Mouse (Mus musculus): ENCODE results near the gene Slc1a5. TPM values are rescaled to one million over a fixed set of nuclear protein-coding genes. Genes with fewer than 3 reads are reported as not detected.

Gene Slc1a5
- total RNA-seq, 2 experiments from 2014 or later: 4.0 to 4.6 TPM

DNA sequence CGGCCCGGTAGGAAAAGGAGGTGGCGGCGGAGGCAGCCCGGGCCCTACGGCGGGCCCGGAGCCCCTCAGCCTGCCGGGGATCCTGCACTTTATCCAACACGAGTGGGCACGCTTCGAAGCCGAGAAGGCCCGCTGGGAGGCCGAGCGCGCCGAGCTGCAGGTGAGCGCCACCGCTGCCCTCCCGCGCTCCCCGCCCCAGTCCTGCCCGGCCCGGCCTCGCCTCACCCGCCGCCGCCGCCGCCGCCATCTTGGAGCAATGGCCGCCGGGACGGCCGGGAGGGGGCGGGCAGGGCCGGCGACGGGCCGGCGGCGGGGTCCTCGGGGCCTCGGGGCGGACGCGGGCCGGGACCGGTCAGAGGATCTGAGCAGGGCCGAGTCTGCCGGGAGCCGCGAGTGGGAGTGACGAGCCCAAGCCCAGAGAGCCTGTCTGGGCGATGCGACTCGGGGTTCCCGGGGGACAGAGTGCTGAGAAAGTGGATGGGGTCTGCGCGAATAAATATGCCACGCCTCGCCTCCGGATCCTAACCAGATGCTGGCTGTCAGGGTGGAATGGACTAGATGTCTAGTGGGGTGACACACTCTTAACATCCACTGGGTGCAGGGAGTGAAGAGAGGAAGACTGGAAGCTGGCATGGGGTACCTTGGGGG lies 35.5 kb downstream of the Slc1a5 start, which contains the start of gene Fkrp:
Gene Fkrp (minus strand): TSS at position 258 of the 648 bp plus-strand sequence.
- peak; percentile 59 to 64 for DNase-seq (ENCODE audit: low spot score in 2 of 2)

- DNase-seq (ENCODE audit: low spot score in 2 of 2): no peak
Measured at GRCm38 (mm10) chr7:16817693-16818092, 36.6 kb downstream of the Slc1a5 start.

DNA sequence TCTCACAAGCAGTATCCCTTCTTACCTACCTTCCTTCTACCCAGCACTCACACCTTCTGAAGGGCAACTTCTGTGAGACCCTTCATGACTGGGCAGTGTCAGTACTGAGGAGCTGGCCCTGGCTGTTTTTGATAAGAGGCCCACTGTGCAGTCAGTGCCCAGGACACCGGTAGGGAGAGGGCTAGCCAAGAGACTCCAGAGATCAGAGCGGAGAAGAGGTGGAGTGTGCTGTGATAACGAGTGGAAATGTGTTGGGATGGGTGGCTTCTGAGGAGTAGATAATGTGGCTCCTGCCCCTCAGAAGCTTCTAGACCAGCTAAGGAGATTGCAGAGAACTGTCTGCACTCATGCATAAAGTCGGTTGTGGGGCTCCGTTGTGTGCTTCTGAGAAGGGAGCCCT lies 38.7 kb downstream of the Slc1a5 start:
- DNase-seq (ENCODE audit: low spot score in 2 of 2): no peak

DNA sequence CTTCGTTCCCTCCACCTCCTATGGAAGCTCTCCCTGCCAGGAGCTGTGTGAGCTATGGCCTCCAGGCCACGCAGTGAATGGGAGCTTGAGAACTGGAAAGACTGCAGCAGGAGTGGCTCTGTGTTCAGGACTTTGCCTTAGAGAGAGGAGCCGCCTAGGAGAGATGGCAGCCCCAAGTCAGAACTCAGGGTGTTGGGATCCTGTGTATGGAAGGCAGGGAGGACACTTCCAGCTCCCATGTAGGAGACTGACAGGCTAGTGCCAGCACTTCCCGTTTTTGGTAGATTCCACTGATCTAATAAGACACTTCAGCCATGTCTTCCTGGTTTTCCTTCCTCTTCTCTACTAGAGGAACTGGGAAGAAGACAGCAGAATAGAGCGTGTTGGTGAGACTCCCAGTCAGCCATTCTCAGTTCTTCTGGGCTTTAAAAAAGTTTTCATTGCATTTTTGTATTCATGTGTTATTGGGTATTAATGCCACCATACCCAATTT lies 39.2 kb downstream of the Slc1a5 start:
- no peak for DNase-seq (ENCODE audit: low spot score in 2 of 2)

DNA sequence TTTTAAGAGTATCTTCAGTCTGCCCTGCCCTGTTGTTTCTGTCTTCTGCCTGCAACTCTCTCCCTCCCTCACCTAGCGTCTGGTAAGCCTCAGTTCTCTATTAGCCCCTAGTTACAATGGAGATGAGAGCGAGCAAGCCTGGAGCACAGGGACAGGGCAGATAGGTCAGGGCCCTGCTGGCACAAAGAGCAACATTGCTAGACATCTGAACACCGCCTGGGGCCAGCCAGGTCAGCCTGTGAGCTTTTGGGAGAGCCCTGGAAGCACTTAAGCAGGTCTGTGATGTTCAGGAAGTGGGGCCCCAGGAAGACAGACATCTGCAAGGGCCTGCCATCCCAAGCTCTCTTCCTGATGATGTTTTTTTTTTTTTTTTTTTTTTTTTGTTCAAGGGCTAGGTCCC lies 40.0 kb downstream of the Slc1a5 start:
- DNase-seq (ENCODE audit: low spot score in 2 of 2): no peak

- DNase-seq (ENCODE audit: low spot score in 2 of 2): no peak
Measured at GRCm38 (mm10) chr7:16821669-16822101, 40.5 kb downstream of the Slc1a5 start.

DNA sequence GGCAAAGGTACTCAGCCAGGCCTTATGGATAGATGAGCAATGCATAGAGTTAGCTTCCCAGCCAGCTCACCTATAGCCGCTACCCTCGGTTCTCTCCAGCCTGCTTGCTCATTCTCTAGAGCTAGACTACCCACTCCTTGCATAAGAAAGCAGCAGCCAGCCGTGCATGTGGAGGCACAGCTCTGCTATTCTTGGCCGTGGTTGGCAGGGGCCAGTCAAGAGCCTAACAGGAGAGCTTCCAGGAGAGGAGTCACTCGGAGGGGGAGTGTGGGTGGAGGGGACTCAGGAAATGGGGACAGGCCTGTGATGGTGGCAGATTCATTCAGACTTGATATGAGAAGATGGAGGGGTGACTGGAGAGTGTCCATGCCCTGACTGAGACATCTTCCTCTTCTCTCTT lies 42.6 kb downstream of the Slc1a5 start:
- DNase-seq (ENCODE audit: low spot score in 2 of 2): no peak

- DNase-seq (ENCODE audit: low spot score in 2 of 2): no peak
Measured at GRCm38 (mm10) chr7:16825785-16826184, 44.6 kb downstream of the Slc1a5 start.

- DNase-seq (ENCODE audit: low spot score in 2 of 2): no peak
Measured at GRCm38 (mm10) chr7:16826571-16826970, 45.4 kb downstream of the Slc1a5 start.

DNA sequence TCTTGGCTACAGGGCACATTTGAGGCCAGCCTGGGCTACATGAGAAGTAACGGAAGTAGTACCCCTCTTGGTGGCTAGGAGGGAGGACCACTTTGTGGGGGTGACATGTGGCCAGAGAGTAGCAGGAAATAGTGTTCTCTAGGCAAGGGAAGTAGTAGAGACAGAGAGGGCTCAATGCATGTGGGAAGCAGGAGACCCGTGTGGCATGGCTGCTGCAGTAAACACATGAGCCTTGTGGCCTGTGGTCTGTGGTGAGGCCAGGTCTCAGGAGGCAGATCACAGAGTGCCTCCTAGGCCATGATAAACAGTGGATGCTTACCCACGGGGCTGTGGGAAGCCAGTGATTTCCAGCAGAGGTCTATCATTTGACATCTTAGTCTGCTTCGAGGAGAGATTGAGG lies 46.1 kb downstream of the Slc1a5 start:
- no peak for DNase-seq (ENCODE audit: low spot score in 2 of 2)

DNA sequence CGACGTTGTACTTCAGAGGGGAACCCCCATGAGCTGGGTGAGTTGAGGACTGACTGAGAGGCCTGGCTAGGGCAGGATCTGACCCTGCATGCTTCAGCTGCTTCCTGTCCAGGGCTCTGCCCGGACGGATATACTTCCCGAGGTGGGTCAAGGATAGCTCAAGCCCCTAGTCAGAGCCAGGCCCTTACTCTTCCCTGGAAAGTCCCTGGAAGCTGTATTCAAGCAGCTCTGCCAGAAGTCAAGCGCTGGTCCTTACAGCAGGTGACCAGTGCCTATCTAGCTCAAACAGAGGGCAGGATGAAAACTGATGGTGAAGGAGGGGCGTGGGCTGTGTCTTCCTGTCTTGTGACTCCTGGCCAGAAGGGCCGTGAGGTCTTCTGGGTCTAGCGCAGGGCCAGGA lies 49.3 kb downstream of the Slc1a5 start:
- DNase-seq (ENCODE audit: low spot score in 2 of 2): no peak

- DNase-seq (ENCODE audit: low spot score in 2 of 2): no peak
Measured at GRCm38 (mm10) chr7:16837916-16838803, 57.0 kb downstream of the Slc1a5 start.

DNA sequence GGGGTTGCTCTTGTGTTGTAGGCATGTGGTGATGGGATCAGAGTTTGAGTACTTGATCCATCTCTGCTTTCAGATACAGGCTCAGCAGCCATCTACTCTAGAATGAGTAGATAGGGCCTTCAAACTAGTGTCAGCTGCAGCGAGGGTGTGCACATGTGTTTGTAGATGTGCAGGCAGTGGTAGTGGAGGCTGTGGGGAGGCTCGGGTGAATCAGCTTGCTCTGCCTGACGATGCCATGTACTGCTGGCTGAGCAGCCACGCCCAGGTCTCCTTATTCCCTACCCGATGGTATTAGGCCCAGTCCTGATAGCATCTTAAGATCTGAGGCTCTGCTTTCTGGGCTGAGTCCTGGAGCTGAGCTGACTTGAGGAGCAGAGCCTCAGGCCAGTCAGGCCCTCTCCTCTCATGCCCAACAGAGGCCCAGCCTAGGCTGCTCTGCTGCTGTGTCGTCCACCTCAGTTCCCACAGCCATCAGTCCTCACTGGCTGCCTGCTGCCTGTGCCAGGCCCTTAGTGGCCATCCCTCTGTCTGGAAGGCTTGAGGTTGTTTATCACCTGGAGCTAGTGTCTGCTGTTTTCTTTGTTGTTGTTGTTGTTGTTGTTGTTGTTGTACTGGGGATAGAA lies 57.8 kb downstream of the Slc1a5 start:
- no peak for DNase-seq (ENCODE audit: low spot score in 2 of 2)

DNA sequence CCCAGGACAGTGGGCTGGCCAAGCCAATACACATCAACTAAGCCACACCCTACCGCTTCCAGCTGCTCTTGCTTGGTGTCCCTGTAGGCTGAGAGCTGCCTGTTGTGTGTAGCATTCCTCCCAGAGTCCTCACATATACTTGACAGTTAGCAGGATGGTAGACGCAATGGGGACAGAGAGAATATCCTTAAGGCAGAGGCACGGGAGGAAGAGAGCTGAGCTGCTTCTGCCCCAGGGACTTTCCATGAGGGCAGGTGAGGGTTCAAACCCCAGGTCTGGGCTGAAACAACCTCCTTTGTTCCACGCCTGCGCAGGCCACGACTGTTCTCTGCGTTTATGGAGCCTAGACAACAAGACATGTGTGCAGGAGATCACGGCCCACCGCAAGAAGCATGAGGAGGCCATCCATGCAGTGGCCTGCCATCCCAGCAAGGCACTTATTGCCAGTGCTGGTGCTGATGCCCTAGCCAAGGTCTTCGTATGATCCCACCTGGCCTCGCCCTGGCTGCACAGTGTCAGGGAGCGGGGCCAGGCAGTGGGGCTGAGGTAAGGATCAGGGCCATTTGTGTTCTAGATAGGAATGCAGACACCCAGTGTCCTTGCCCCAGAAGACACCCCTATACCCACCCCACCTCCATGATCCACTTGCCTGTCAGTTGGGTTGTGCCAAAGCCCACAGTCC lies 58.4 kb downstream of the Slc1a5 start:
- no peak for DNase-seq (ENCODE audit: low spot score in 2 of 2)

DNA sequence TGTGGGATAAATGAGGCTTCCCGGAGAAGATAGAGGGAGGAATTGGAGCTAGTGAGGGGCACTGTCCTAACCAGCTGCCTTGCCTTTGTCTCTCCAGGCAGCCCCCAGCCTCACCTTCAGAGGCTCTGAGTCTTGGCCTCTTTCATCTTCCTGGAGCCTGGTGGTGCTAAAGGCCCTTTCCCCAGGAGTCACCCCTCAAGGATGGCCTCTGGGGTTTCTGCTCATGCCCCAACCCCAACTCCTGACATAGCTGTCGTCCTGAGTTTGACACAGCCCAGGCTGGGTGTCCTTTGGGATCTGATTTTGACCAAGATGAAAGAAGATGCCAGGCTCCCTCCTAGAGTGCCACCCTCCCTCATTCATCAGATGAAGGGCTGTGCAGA lies 59.0 kb downstream of the Slc1a5 start:
- DNase-seq (ENCODE audit: low spot score in 2 of 2): no peak

GRCm38 (mm10) chr7:16841078-16841477 lies 59.9 kb downstream of the Slc1a5 start:
- DNase-seq (ENCODE audit: low spot score in 2 of 2): no peak

GRCm38 (mm10) chr7:16841561-16842560 lies 60.7 kb downstream of the Slc1a5 start:
- DNase-seq (ENCODE audit: low spot score in 2 of 2): no peak

DNA sequence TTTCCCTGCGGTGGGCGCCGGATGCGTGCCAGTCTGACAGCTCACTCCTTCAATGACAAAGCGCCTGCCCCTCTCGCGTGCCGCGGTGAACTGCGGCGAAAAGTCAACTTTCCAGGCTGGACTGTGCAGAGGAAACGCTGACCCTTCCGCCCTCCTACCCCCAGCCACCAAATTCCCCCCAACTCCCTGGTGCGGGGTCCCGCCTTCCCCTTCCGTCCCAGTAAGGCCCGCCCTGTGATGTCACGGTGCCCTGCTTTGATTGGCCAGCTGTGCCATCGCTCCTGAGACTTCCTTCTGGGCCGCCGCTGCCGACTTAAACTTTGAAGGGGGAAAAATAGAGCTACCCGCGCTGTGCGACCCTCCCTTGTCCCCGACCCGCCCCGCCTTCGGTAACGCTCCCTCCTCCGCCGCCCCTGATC lies 61.5 kb downstream of the Slc1a5 start, which contains the start of gene Prkd2:
Gene Prkd2 (plus strand): TSS at position 258 of the 419 bp plus-strand sequence.
- DNase-seq (ENCODE audit: low spot score in 2 of 2): peak; percentile 91

GRCm38 (mm10) chr7:16843441-16844171 lies 62.5 kb downstream of the Slc1a5 start:
- peak in 1 of 2 experiments; percentile 22 for DNase-seq (ENCODE audit: low spot score in 2 of 2)
